Mouse (Mus musculus) forebrain, embryonic 16.5 days (tissue): Measurements from ENCODE around the gene Selenoh. TPM values are rescaled to one million over a fixed set of nuclear protein-coding genes. Genes with fewer than 3 reads are reported as not detected.

ENCODE experiments used
- ATAC-seq: fragments of 200-750 bp; cut with Nextera tagmentation; 2 replicates; pipeline ENCODE4 v1.8.0; 2017; ENCODE audit warnings: mild to moderate bottlenecking, moderate library complexity
- H3K27ac ChIP-seq: fragments of 300-500 bp; sonication (generic); 2 replicates; pipeline ENCODE4 v1.5.1; 2014; ENCODE audit warnings: low read length, control low read depth
- H3K27me3 ChIP-seq: fragments of 300-500 bp; sonication (generic); replicated peaks from 2 replicates; pipeline ENCODE4 v1.6.1; 2014; ENCODE audit warnings: low read length; ENCODE audit not compliant: control insufficient read depth, insufficient read depth
- H3K36me3 ChIP-seq: fragments of 300-500 bp; sonication (generic); 2 replicates; pipeline ENCODE4 v1.6.1; 2014; ENCODE audit not compliant: control insufficient read depth, insufficient read depth
- H3K4me1 ChIP-seq: fragments of 300-500 bp; sonication (generic); replicated peaks from 2 replicates; pipeline ENCODE4 v1.6.1; 2014; ENCODE audit warnings: low read length; ENCODE audit not compliant: control insufficient read depth, insufficient read depth
- H3K4me2 ChIP-seq: fragments of 300-500 bp; sonication (generic); 2 replicates; pipeline ENCODE4 v1.6.1; 2014; ENCODE audit warnings: mild to moderate bottlenecking, low read length, control low read depth
- H3K4me3 ChIP-seq: fragments of 300-500 bp; sonication (generic); replicated peaks from 2 replicates; pipeline ENCODE4 v1.5.1; 2014; ENCODE audit warnings: mild to moderate bottlenecking, low read length, control low read depth
- H3K9ac ChIP-seq: fragments of 300-500 bp; sonication (generic); replicated peaks from 2 replicates; pipeline ENCODE4 v1.6.1; 2014; ENCODE audit warnings: low read depth, low read length, control low read depth
- H3K9me3 ChIP-seq: fragments of 300-500 bp; sonication (generic); 2 replicates; pipeline ENCODE4 v1.6.1; 2016; ENCODE audit warnings: low read length; ENCODE audit not compliant: control insufficient read depth
- WGBS: fragments of 180-500 bp; shearing (Covaris S2); extraction: QIAGEN DNeasy Blood & Tissue Kit; methylation state at CpG from one replicate; pipeline ENCODE4 v1.1.7; 2014; 5-methylcytosine and 5-hydroxymethylcytosine counted together
- polyA plus RNA-seq: library from polyadenylated mRNA; unstranded; fragments of >200 nt; fragmentation: Nextera tagmentation; extraction: Ambion mirVana; gene quantifications from 2 replicates; pipeline ENCODE4 v1.2.1, GENCODE M21; 2015

Gene Selenoh
- 213 and 225 TPM in 2 replicates for polyA plus RNA-seq

DNA sequence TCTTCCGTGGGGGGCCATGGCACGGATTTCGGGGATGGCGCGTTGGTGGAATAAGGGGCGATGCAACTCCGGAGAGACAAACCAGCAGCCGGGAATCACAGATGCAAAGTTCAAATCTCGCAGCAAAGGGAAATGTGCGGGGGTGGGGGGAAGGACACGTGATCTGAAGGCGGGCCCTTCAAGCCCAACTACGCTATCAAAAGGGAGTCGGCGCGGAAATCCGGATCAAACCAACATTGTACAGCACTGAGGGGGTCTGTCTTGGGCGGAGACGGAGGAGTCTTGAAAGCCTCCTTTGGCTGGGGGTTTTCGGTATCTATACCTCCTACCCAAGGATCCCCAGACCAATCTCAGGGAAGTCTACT lies at the start of gene Selenoh:
Gene Selenoh, minus strand, starts transcription at position 202 of the 365 bp plus-strand sequence.
- Histone ChIP-seq H3K36me3 (peaks cover 17% of the 10 kb centered on the region), H3K9me3 (no peaks in the 10 kb centered on the region), H3K4me2 (peak within 1 kb of the TSS; percentile 77), H3K4me1 (peaks cover 14% of the 10 kb centered on the region), H3K9ac (peak within 1 kb of the TSS; percentile 94), H3K27me3 (no peaks in the 10 kb centered on the region), H3K4me3 (peak within 1 kb of the TSS; percentile 100), H3K27ac (peak within 1 kb of the TSS; percentile 95)
- WGBS, result 1% methylated on average over 20 of the region's 20 CpGs
- peak; percentile 99 for ATAC-seq

DNA sequence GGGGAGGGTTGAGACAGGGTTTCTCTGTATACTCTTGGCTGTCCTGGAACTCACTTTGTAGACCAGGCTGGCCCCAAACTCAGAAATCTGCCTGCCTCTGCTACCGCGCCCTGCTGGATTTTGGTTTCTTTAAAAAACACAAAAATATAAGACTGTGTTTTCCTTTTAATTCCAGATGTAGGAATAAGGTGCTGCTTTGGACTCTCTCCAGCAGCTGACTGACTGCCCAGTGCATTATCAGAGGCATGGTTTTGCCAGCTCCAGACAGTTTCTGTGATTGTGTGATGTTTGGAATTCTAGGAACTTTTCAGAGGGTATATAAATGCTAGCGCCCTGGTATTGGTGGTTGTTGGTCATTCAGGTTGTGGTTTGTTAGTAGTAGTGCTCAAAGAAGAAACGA lies 46.8 kb upstream of the Selenoh start:
- Histone ChIP-seq H3K9ac (no peak overlapping the region), H3K27me3 (no peaks in the 10 kb centered on the region), H3K4me3 (no peak overlapping the region), H3K27ac (no peak overlapping the region), H3K4me2 (no peak overlapping the region), H3K4me1 (peaks cover 14% of the 10 kb centered on the region), H3K9me3 (no peaks in the 10 kb centered on the region), H3K36me3 (peaks cover 2% of the 10 kb centered on the region; the same call in 1 of the 2 replicates)
- no peak for ATAC-seq
- 94% methylated on average over 4 of the region's 4 CpGs for WGBS

DNA sequence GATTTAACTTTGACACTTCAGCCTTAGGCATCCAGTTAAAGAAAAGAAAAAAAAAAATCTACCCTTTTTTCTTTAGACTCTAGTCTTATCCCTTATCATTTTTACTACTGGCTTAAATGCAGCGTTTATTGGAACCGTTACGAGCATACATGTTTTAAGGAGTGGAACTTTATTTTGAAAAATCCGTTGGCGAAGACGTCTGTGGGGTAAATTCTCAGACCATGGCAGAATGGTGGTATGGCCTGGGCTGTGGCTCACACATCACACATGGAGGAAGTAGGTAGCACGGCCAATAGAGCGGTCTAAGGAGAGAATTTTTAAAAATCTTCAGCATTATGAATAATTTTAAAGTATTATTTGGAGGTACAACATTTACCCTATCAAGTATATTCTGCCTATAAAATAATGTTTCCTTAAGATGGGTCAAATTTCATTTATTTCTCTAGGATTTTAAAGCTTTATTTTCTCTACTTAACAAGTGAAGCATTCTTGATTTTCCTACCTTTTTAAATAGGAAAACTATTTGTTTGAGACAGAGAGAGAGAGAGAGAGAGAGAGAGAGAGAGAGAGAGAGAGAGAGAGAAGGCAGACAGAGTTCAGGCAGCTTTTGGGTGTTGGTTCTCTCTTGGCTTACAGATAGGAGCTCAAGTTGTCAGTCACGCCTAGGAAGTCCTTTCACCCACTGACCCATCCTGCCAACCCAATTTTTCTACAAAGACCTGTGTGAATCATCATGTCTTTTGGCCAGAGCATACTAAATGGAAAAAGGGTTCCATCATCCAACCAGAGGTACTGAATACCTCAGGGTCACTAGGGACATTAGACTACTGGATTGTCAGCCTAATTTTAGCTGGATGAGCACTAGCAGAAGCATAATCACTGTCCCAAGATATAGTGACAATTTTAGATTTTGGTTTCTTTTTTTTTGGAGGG lies 46.1 kb upstream of the Selenoh start:
- Histone ChIP-seq H3K36me3 (peaks cover 2% of the 10 kb centered on the region; the same call in 1 of the 2 replicates), H3K4me2 (peak overlapping the region; percentile 69), H3K27me3 (no peaks in the 10 kb centered on the region), H3K9me3 (no peaks in the 10 kb centered on the region), H3K4me3 (peak overlapping the region; percentile 98), H3K9ac (peak overlapping the region; percentile 67), H3K4me1 (peaks cover 14% of the 10 kb centered on the region), H3K27ac (peak overlapping the region; percentile 84; the same call in 1 of the 2 replicates)
- no peak for ATAC-seq
- WGBS, result 36% methylated on average over 9 of the region's 9 CpGs

GRCm38 (mm10) chr2:84715562-84716361 lies 45.2 kb upstream of the Selenoh start:
- Histone ChIP-seq H3K4me3 (peak overlapping the region; percentile 98), H3K27me3 (no peaks in the 10 kb centered on the region), H3K9me3 (no peaks in the 10 kb centered on the region), H3K4me2 (peak overlapping the region; percentile 69), H3K36me3 (no peaks in the 10 kb centered on the region), H3K27ac (peak overlapping the region; percentile 95), H3K4me1 (peaks cover 14% of the 10 kb centered on the region), H3K9ac (peak overlapping the region; percentile 67)
- WGBS, result under 1% methylated on average over 33 of the region's 33 CpGs
- ATAC-seq, result peak; percentile 94

- under 1% methylated on average over 85 of the region's 107 CpGs for WGBS
- ATAC-seq, result peak; percentile 96
These were observed 44.4 kb upstream of the Selenoh start, which contains the start of gene Zdhhc5 for GRCm38 (mm10) chr2:84714811-84715561. Gene Zdhhc5, minus strand, starts transcription at chr2:84715180.

GRCm38 (mm10) chr2:84714422-84714810 lies 43.8 kb upstream of the Selenoh start:
- peak overlapping the region; percentile 98 for H3K4me3 ChIP-seq
- peak overlapping the region; percentile 95 for H3K27ac ChIP-seq
- peaks cover 17% of the 10 kb centered on the region for H3K4me1 ChIP-seq
- ATAC-seq, result no peak; the same call in 1 of the 2 replicates
- peaks cover 7% of the 10 kb centered on the region; the same call in 1 of the 2 replicates for H3K36me3 ChIP-seq
- no peaks in the 10 kb centered on the region for H3K9me3 ChIP-seq
- H3K4me2 ChIP-seq, result peak overlapping the region; percentile 78
- WGBS, result 0% methylated on average over 18 of the region's 26 CpGs
- H3K9ac ChIP-seq, result peak overlapping the region; percentile 95
- no peaks in the 10 kb centered on the region for H3K27me3 ChIP-seq

More at GRCm38 (mm10) chr2:84714811-84715561, 44.4 kb upstream of the Selenoh start, which contains the start of gene Zdhhc5:
- H3K36me3 ChIP-seq, result peaks cover 7% of the 10 kb centered on the region; the same call in 1 of the 2 replicates
- peak within 1 kb of the TSS; percentile 95 for H3K9ac ChIP-seq
- H3K4me3 ChIP-seq, result peak within 1 kb of the TSS; percentile 98
- peak within 1 kb of the TSS; percentile 95 for H3K27ac ChIP-seq
- H3K9me3 ChIP-seq, result no peaks in the 10 kb centered on the region
- H3K27me3 ChIP-seq, result no peaks in the 10 kb centered on the region
- peak within 1 kb of the TSS; percentile 78 for H3K4me2 ChIP-seq
- peaks cover 14% of the 10 kb centered on the region for H3K4me1 ChIP-seq

- H3K36me3 ChIP-seq, result peaks cover 10% of the 10 kb centered on the region; the same call in 1 of the 2 replicates
- no peak overlapping the region for H3K27ac ChIP-seq
- H3K27me3 ChIP-seq, result no peaks in the 10 kb centered on the region
- no peaks in the 10 kb centered on the region for H3K9me3 ChIP-seq
- H3K4me1 ChIP-seq, result peaks cover 30% of the 10 kb centered on the region
- WGBS, result 84% methylated on average over 2 of the region's 2 CpGs
- H3K9ac ChIP-seq, result no peak overlapping the region
- ATAC-seq, result no peak
- H3K4me3 ChIP-seq, result no peak overlapping the region
- H3K4me2 ChIP-seq, result no peak overlapping the region
These were observed 41.3 kb upstream of the Selenoh start for GRCm38 (mm10) chr2:84711898-84712297.

- Histone ChIP-seq H3K27me3 (no peaks in the 10 kb centered on the region), H3K9ac (no peak overlapping the region), H3K36me3 (peaks cover 12% of the 10 kb centered on the region; the same call in 1 of the 2 replicates), H3K4me3 (no peak overlapping the region), H3K27ac (no peak overlapping the region), H3K4me1 (peaks cover 16% of the 10 kb centered on the region), H3K9me3 (no peaks in the 10 kb centered on the region), H3K4me2 (no peak overlapping the region)
- no peak for ATAC-seq
- WGBS, result 9% methylated on average over 1 of the region's 1 CpGs
These were observed 37.0 kb upstream of the Selenoh start for GRCm38 (mm10) chr2:84707523-84707922.
